Mouse (Mus musculus): ENCODE measurements at regions not wholly inside any gene's neighbourhood (a gene's known extent, or its start where the extent isn't known, plus 50 kb on each side); places are given as distances from the start of the nearest gene placed in this dataset.
A peak's percentile ranks its signal among the peaks of the same experiment; 100 is the strongest.

DNA sequence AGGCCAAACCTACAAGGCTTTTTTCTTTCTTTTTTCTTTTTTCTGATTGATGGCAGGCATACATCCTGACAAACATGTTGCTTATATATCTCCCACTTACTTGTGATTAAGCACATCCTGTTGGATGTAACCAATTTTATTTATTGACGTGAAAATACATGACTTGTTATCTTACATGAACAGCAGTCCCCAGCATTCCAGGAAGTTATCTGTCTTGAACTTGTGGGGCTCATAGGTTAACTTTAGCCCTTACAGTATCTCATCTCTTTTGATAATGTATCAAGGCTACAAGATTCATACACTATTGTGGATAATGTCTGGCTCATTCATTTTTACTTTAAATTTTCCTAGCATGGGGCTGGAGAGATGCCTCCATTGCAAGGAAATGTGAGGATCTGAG lies 852.0 kb upstream of the Agtr1b start:
- no peak for DNase-seq

DNA sequence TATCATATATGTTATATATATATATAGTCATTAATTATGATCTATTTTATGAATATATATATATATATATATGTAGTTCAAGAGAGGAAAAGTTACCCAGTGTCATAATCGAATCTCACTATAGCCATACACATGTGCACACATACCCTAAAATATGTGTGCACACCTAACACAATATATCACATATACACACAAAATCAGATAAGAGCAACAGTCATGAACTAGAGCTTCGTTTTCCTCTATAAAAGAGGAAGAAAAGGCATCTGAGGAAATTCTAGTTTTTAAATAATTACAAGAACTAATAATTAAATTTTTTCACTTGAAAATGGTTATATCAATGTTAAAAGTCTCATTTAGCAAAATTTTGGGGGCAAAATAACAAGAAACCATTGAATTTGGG lies 835.3 kb upstream of the Tbl1xr1 start:
- no peak for DNase-seq

DNA sequence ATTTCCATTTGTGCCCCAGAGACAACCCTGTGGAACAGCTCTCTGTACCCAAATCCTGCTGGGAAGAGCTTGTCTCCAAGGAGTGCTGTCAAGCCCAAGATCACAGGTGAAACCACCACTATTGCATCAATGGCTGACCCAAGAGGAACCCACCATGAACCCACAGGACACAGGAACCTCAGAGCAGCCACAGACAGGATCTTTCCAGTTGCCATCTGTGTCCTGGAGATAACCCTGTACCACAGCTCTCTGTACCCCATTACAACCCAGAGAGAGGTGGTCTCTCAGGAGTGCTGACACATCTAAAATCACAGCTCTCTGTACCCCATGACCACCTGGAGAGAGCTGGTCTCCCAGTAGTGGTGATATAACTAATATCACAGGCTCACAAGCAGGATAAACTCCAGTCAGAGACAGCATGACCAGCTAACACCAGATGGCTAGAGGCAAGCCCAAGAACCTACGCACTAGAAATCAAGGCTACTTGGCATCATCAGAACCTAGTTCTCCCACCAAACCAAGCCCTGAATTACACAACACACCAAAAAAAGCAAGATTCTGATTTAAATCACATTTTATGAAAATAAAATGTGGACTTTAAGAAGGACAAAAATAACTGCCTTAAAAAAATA lies 820.2 kb upstream of the Tbl1xr1 start:
- no peak for DNase-seq

DNA sequence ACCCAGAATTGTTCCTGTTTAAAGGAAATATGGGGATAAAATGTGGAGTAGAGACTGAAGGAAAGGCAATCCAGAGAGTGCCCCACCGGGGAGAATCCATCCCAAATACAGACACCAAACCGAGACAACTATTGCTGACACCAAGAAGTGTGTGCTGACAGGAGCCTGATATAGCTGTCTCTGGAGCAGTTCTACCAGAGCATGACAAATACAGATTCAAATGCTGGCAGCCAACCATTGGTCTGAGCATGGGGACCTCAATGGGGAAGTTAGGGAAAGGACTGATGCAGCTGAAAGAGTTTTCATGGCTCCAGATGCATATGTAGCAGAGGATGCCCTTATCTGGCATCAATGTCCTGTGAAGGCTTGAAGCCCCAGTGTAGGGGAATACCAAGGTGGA lies 813.1 kb upstream of the Tbl1xr1 start:
- no peak for DNase-seq

DNA sequence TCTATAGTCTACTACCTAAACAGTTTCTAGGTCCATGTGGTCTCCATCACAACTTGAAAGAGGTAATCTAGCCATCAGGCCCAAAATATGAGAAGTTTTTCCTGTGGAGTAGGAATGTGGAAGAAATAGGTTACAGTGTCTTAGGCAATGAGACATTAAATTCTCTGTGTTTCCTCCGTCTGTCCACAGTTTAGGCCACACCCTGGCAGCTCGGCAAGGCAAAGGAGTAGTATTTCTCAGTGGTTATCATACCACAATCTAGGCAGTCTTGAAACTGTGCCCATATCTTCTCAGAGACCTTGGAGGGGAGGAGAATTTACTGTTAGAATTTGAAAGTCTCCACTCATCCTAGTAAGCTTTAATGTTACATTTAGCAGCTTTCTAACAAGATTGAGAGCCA lies 811.0 kb upstream of the Tbl1xr1 start:
- no peak for DNase-seq

DNA sequence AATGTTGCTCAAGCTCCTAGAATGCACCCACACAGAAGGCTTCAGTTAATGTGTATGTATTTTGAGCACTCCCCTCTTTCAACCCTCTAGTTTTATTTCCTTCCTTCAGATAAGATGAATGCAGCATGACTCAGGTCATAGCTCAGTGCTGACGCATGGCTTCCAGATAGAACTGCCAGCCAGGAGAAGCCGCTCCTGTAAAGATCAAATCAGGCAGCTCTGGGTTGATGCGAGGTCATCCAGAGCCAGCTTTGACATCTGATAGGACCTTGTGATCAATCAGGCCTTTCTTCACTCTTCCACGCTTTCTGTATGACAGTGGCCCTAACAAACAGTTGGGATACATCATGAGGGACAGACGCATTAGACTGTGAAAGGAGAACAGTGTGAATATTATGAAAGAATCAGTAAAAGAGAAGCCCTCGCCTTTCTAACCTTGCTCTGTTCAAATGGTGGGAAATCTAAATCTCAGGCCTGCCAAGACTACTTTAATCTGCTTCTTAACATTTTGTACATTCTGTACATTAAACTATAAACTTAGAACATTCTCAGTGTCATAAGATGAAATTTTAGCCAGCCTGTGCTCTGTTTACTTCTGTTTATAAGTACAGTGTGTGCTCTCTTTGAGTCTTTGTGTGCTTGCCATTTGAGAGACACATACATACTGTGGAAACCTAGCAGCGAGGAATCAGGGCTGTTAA lies 807.9 kb upstream of the Tbl1xr1 start:
- DNase-seq: no peak

DNA sequence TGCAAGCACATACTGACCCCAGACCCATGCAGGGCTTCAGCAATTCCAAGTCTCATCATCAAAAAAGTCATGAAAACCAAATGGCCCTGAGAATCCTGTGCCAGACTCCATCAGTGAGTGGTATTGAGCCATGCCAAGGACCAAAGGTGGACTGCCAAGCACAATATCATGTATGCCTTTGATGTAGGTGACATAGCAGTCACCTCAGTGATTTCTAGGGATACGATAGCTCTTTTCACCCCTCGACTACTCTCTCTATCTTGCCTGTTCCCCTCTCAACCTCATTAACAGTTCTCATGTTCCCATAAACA lies 807.4 kb upstream of the Tbl1xr1 start:
- DNase-seq: no peak

DNA sequence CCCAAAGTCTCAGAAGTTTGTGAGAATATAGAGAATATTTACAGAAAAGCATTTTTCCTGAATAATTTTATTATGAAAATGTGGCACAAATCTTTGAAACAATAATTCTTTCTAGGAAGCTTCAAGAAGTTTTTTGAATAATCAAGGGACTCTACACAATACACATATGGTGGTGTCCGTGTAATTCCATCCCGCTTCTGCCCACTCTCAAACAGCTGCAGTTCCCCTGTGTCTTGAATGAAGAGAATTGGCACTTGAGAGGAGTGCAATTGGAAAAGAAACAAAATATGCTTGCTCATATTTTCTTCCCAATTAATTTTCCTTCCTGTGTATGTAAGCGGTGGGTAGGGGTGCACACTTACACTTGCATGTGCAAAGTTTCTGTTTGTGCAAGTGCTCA lies 805.7 kb upstream of the Tbl1xr1 start:
- DNase-seq: no peak

DNA sequence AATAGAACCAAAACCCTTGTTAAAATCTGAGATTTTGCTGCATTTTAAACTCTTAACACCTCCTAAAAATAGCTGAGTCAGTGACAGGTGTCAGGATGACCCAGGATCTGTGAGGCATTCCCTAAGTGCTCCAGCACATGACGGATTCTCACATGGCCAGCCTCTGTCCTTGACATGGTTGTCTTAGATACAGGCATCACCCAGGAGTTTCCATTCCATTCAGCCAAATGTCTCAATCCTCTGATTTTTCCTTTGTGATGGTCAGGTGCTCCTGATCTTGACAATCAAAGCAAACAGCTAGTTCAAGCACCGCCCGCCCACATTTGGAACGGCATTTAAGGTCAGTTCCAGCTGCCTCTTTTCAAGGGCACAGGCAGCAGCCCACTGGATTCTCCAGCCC lies 804.2 kb upstream of the Tbl1xr1 start:
- no peak for DNase-seq

- no peak for DNase-seq
Measured at GRCm38 (mm10) chr3:21292774-21293173, 783.7 kb upstream of the Tbl1xr1 start.

- DNase-seq: no peak
Measured at GRCm38 (mm10) chr3:21293308-21293707, 783.1 kb upstream of the Tbl1xr1 start.

GRCm38 (mm10) chr3:21294776-21295175 lies 781.7 kb upstream of the Tbl1xr1 start:
- DNase-seq: no peak

GRCm38 (mm10) chr3:21296581-21297110 lies 779.8 kb upstream of the Tbl1xr1 start:
- no peak for DNase-seq

GRCm38 (mm10) chr3:21325329-21325896 lies 751.0 kb upstream of the Tbl1xr1 start:
- DNase-seq: no peak

GRCm38 (mm10) chr3:21341916-21342315 lies 734.5 kb upstream of the Tbl1xr1 start:
- no peak for DNase-seq

DNA sequence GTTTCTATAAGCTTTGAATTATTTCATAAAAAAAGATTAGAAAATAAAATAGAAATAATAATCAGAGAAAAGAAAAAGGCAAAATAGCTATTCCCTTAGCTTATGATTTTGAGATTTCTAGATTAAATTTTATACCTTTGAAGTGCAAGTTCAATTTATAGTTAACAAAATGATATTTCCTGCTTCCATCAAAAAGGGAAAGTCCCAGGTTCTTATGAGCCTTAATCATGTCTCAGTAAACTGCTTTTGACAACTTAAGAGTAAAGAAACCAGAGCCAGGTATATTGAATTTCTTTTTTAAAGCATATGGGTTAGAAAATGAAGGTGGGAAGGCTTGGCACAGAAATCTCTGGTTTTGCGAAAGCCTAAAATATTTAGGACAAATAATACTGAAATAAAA lies 733.4 kb upstream of the Tbl1xr1 start:
- DNase-seq: no peak

DNA sequence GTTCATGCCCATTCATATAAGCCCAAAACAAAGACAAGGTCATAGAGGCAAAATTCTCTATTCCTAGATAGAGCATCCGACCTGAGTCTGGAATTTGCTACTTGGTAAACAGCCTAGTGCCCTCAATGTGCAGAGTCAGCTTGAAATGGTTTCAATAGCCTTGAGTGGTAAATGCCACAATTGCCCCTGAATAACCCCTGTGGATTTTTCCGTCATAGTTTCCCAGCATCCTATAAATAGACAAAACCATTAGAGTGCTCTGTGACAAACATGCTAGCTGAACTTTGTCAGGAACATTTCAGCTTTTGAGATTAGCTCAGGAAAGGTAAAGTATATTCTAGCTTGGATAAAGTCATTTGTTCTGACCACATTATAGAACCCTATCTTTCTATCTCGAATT lies 727.0 kb upstream of the Tbl1xr1 start:
- no peak for DNase-seq

DNA sequence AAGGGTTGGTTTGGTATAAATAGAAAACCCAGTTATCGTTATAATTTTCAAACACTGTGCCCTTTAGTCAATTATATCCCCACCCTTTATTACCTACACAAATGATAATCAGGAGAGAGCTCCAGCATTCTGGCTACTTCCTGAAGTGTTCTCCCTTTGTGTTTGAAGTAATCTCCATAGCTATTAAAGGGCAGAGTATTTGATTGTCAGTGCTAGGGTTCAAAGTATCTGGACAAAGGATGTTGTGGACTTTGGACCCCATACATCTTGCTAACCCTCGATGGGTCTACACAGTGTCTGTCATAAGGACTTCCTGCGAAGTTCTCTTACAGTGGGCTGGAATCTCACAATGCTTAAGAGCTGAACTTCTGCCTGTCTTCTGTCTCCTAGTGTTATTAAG lies 720.3 kb upstream of the Tbl1xr1 start:
- no peak for DNase-seq

- DNase-seq: peak; percentile 75
Measured at GRCm38 (mm10) chr3:21356831-21357712, 719.4 kb upstream of the Tbl1xr1 start.

DNA sequence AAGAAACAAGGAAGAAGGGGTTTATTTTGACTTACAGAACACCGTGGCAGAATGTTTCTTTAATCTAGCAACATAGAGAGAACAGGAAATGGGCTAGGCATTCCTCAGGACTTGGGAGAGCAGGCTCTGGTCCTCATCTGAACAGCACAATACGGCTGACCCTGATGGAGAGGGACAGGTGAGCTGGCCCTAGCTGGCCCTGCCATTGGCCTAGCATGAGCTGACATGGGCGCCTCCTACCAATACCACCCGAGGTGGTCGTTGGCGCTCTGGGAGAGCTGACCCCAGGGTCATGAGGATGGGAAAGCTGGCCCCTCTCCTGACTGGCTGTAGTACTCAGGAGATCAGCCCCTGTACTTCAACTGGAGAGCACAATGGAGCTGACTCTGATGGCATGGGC lies 718.4 kb upstream of the Tbl1xr1 start:
- no peak for DNase-seq

GRCm38 (mm10) chr3:21361069-21361468 lies 715.4 kb upstream of the Tbl1xr1 start:
- no peak for DNase-seq

DNA sequence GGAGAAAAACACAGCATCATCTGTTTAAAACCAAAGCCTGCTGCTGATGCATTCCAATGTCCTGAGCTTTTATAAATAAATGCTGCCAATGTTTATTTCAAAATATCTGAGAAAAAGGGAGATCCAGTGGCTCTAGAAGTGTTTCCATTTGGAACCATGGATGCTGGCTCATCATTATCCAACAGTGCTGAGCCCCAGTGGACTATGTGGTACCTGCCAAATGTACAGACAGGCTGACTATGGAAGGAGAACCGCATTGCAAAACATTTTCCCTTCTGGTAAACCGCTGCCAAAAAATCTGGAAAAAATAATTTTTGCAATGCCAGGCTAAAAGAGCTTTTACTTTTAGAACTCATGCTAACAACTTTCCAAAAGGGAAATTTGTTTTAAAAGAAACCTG lies 696.6 kb upstream of the Tbl1xr1 start:
- no peak for DNase-seq

- DNase-seq: no peak
Measured at GRCm38 (mm10) chr3:21381072-21381471, 695.4 kb upstream of the Tbl1xr1 start.

- DNase-seq: no peak
Measured at GRCm38 (mm10) chr3:21403551-21403950, 672.9 kb upstream of the Tbl1xr1 start.

All from layer of hippocampus, adult 9-11 months (tissue).